Mouse (Mus musculus) thymus, adult 2 months (tissue): ENCODE results near the gene Syne2.

Experiments
- CTCF ChIP-seq: fragments of 200-500 bp; IDR thresholded peaks from 2 replicates; pipeline ENCODE4 v1.5.1; 2012; ENCODE audit warnings: mild to moderate bottlenecking, control low read depth, low read length, moderate library complexity, borderline replicate concordance; ENCODE audit not compliant: control insufficient read depth, poor library complexity, insufficient read depth; ENCODE audit errors: extremely low read depth
- POLR2A ChIP-seq: fragments of 200-500 bp; IDR thresholded peaks from 2 replicates; pipeline ENCODE4 v1.6.1; 2012; ENCODE audit warnings: mild to moderate bottlenecking, low read length, control low read depth, moderate library complexity; ENCODE audit not compliant: control insufficient read depth, poor library complexity, insufficient read depth; ENCODE audit errors: extremely low read depth

DNA sequence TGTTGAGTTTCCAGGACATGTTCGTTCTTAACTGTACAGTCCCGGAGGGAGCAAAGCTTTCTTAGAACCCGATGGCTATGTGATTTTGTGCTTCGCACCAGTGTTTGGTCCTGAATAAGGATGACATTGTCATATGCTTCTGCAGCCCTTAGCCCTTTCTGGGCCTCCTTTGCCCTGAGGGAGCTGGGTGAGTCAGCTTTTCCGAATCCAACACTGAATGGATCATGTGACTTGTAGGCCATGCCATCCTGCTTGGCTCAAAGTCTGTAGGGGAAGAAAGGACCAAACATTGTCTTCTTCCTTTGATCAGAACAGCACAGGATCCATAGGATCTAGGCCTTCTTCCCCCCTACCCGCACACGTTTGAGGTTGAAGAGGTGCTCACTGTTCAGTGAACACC, 79.9 kb downstream of the Syne2 start:
- TF ChIP-seq CTCF: no peak
- no peak for TF ChIP-seq POLR2A
